Mouse (Mus musculus) heart, embryonic 13.5 days (tissue): ENCODE data around the gene Hnrnpl. TPM values are rescaled to one million over a fixed set of nuclear protein-coding genes. Genes with fewer than 3 reads are reported as not detected.

ENCODE experiments used
- ATAC-seq: fragments of 200-750 bp; cut with Nextera tagmentation; 2 replicates; pipeline ENCODE4 v1.8.0; 2017; ENCODE audit warnings: moderate TSS enrichment; ENCODE audit not compliant: insufficient number of reproducible peaks, low FRiP score, low TSS enrichment; ENCODE audit errors: extremely low read depth
- H3K27ac ChIP-seq: fragments of 300-500 bp; sonication (generic); replicated peaks from 2 replicates; pipeline ENCODE4 v1.5.1; 2015; ENCODE audit warnings: moderate library complexity, mild to moderate bottlenecking, inconsistent platforms
- H3K27me3 ChIP-seq: fragments of 300-500 bp; sonication (generic); replicated peaks from 2 replicates; pipeline ENCODE4 v1.6.1; 2015; ENCODE audit warnings: mild to moderate bottlenecking, inconsistent platforms
- H3K36me3 ChIP-seq: fragments of 300-500 bp; sonication (generic); 2 replicates; pipeline ENCODE4 v1.6.1; 2015; ENCODE audit warnings: mild to moderate bottlenecking, inconsistent platforms
- H3K4me1 ChIP-seq: fragments of 300-500 bp; sonication (generic); 2 replicates; pipeline ENCODE4 v1.6.1; 2015; ENCODE audit warnings: inconsistent platforms
- H3K4me2 ChIP-seq: fragments of 300-500 bp; sonication (generic); 2 replicates; pipeline ENCODE4 v1.6.1; 2015; ENCODE audit warnings: inconsistent platforms, mild to moderate bottlenecking, moderate library complexity
- H3K4me3 ChIP-seq: fragments of 300-500 bp; sonication (generic); 2 replicates; pipeline ENCODE4 v1.5.1; 2015; ENCODE audit warnings: moderate library complexity, mild to moderate bottlenecking, inconsistent platforms
- H3K9ac ChIP-seq: fragments of 300-500 bp; sonication (generic); 2 replicates; pipeline ENCODE4 v1.6.1; 2015; ENCODE audit warnings: inconsistent platforms, mild to moderate bottlenecking, moderate library complexity
- H3K9me3 ChIP-seq: fragments of 300-500 bp; sonication (generic); 2 replicates; pipeline ENCODE4 v1.6.1; 2016; ENCODE audit warnings: inconsistent platforms
- WGBS: fragments of 180-500 bp; shearing (Covaris S2); methylation state at CpG from one replicate; pipeline ENCODE4 v1.1.7; 2015; ENCODE audit warnings: mixed read lengths; 5-methylcytosine and 5-hydroxymethylcytosine counted together
- polyA plus RNA-seq: library from polyadenylated mRNA; unstranded; fragments of >200 nt; fragmentation: Nextera tagmentation; extraction: Ambion mirVana; gene quantifications from 2 replicates; pipeline ENCODE4 v1.2.1, GENCODE M21; 2015

The Hnrnpl gene
- polyA plus RNA-seq, 1 experiment from 2014 or later, result 168 TPM

DNA sequence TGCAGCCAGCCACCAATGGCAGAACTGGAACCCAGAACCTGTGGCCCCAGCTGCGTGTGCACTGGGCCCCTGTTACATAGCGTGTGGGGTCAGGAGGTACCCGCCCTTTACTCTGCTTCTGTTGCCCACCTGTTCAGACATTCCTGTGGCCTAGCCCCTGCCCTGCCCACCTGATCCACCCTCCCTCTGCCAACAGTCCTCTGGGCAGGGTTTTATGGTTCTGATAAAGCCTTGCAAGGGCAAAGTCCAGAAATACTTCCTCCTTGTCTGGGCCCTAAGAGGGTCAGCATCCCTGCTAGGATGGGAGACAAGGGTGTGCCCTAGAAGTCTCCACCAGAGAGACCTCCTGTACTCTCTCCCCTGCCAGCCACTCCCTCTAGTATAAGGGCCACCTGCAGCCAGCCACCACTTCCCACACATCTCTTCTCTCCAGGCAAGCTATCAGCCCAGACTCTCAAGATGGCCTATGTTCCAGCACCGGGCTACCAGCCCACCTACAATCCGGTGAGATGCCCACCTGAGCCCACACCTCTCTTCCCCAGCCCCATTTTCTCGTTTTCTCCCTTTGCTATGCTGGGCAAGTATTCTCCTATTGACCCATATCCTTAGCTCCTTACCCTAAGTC is 25.5 kb downstream of the Hnrnpl start, which contains the start of gene Lgals4:
Gene Lgals4 (plus strand): TSS at position 132 of the 625 bp plus-strand sequence.
- H3K27me3 ChIP-seq, result no peaks in the 10 kb centered on the region
- H3K36me3 ChIP-seq, result peaks cover 32% of the 10 kb centered on the region
- WGBS, result 80% methylated on average over 6 of the region's 6 CpGs
- no peak within 1 kb of the TSS for H3K9ac ChIP-seq
- H3K4me3 ChIP-seq, result no peak within 1 kb of the TSS
- no peak within 1 kb of the TSS for H3K27ac ChIP-seq
- peaks cover 7% of the 10 kb centered on the region for H3K4me1 ChIP-seq
- no peaks in the 10 kb centered on the region for H3K9me3 ChIP-seq
- no peak within 1 kb of the TSS for H3K4me2 ChIP-seq
- ATAC-seq, result no peak

DNA sequence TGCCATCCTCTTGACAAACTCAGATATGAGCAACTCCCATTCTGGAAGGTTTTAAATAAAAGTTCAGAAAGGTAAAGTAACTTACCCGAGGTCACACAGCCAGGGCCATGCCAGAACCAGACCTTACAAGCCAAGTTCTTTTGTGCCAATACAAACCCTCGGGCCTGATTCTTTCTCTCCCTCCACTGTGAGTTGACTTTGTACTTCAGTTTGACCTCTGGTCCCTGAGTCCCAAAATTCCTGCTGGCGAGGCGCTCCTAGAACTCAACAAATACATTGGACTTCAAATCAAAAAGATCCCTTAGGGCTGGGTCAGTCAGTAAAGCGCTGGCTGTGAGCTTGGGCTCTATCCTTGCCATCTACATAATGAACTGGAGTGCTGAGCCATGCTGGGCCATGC is 28.6 kb downstream of the Hnrnpl start:
- Histone ChIP-seq H3K27ac (no peak overlapping the region), H3K4me2 (no peak overlapping the region), H3K4me3 (no peak overlapping the region), H3K27me3 (no peaks in the 10 kb centered on the region), H3K4me1 (no peaks in the 10 kb centered on the region), H3K36me3 (peaks cover 6% of the 10 kb centered on the region), H3K9ac (no peak overlapping the region), H3K9me3 (no peaks in the 10 kb centered on the region)
- ATAC-seq, result no peak
- 82% methylated on average over 5 of the region's 5 CpGs for WGBS

DNA sequence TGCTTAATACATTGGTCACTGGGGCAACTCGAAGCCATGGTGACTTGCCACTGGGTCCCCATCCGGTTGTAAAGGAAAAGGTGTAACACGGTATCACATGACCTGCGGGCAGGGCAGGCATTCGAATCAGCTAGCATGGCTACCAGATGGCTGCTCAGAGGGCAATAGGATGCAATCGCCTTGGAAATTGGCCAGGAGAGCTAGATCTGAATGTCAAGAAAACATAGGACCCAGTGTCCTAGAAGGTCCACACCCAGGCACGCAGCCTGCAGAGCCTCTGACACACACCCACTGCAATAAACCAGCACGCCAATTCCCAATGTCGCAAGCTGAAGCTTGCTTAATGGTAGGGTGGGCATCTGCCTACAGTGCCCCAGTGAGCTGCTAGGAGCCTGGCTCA is 30.0 kb downstream of the Hnrnpl start:
- WGBS, result 75% methylated on average over 9 of the region's 9 CpGs
- H3K4me2 ChIP-seq, result no peak overlapping the region
- H3K4me3 ChIP-seq, result no peak overlapping the region
- H3K9ac ChIP-seq, result no peak overlapping the region
- H3K9me3 ChIP-seq, result no peaks in the 10 kb centered on the region
- H3K27ac ChIP-seq, result no peak overlapping the region
- no peaks in the 10 kb centered on the region for H3K36me3 ChIP-seq
- no peak for ATAC-seq
- H3K4me1 ChIP-seq, result no peaks in the 10 kb centered on the region
- H3K27me3 ChIP-seq, result no peaks in the 10 kb centered on the region

DNA sequence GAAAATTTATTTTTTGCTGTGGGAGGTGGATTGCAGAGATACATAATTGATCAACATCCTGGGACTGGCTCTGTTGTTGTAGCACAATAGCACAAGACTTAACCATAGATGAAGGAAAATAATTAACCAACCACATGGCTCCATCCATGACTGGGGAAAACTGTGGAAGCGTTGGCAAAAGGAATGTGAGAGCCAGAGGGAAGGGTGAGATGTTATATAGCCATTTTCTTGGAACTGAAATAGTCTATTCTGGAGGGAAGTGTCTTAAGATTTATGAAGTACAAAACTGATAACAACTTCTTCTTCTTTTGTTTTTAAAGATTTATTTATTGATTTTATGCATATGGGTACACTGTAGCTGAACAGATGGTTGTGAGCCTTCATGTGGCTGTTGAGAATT is 38.9 kb downstream of the Hnrnpl start:
- no peaks in the 10 kb centered on the region; the same call in 1 of the 2 replicates for H3K27me3 ChIP-seq
- no peak for ATAC-seq
- no peaks in the 10 kb centered on the region for H3K4me1 ChIP-seq
- H3K27ac ChIP-seq, result no peak overlapping the region
- H3K9ac ChIP-seq, result no peak overlapping the region
- 0 out of 2 replicates have a peak, but pooled peaks cover 3% of the 10 kb centered on the region for H3K9me3 ChIP-seq
- no peak overlapping the region for H3K4me3 ChIP-seq
- 78% methylated on average over 1 of the region's 1 CpGs for WGBS
- no peaks in the 10 kb centered on the region for H3K36me3 ChIP-seq
- H3K4me2 ChIP-seq, result no peak overlapping the region

GRCm38 (mm10) chr7:28849700-28850236 is 41.4 kb downstream of the Hnrnpl start:
- H3K4me3 ChIP-seq, result no peak overlapping the region
- H3K36me3 ChIP-seq, result no peaks in the 10 kb centered on the region
- 42% methylated on average over 1 of the region's 1 CpGs for WGBS
- no peak overlapping the region for H3K9ac ChIP-seq
- H3K4me2 ChIP-seq, result no peak overlapping the region
- H3K27me3 ChIP-seq, result no peaks in the 10 kb centered on the region; the same call in 1 of the 2 replicates
- ATAC-seq, result no peak
- H3K27ac ChIP-seq, result 0 out of 2 replicates have a peak overlapping the region, but pooled peaks have one; percentile 15
- no peaks in the 10 kb centered on the region for H3K4me1 ChIP-seq
- H3K9me3 ChIP-seq, result 0 out of 2 replicates have a peak, but pooled peaks cover 3% of the 10 kb centered on the region

DNA sequence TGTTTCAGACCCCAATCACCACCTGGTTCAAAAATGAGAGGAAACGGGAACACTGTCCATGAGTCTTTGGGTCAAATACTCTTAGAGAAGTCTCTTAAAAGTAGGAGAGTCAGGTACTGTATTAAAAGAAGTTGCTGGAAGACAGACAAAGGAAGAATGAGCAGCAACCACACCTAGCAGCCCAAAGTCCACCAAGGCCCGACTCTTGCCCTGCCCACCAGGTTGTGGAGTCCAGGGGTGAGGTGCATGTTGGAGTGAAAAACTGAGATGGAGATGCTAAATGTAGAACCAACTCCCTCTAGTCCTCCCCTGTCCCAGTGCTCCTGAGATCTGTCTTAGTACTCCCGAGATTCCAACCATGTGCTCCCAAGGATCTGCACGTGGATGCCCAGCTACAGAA is 42.3 kb downstream of the Hnrnpl start:
- no peak for ATAC-seq
- no peak overlapping the region for H3K4me3 ChIP-seq
- H3K9ac ChIP-seq, result no peak overlapping the region
- no peaks in the 10 kb centered on the region for H3K36me3 ChIP-seq
- 0 out of 2 replicates have a peak, but pooled peaks cover 3% of the 10 kb centered on the region for H3K9me3 ChIP-seq
- no peaks in the 10 kb centered on the region for H3K4me1 ChIP-seq
- no peak overlapping the region for H3K27ac ChIP-seq
- no peak overlapping the region for H3K4me2 ChIP-seq
- H3K27me3 ChIP-seq, result no peaks in the 10 kb centered on the region; the same call in 1 of the 2 replicates
- 75% methylated on average over 4 of the region's 4 CpGs for WGBS

DNA sequence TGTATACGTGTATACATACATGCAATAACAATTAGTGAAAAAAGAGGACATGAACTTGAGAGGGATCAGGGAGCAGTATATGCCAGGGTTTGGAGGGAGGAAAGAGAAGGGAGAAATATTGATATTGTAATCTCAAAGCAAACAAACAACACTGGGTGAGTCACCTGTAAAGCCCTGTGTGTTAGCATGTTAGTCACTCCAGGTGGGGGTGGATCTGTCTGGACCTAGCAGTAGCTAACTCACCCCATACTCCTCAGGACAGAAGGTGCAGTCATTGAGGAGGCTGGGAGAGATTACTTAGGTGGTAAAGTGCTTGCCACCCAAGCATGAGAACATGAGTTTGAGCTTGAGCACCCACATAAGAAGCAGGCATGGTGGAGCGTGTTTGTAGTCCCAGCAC is 51.6 kb downstream of the Hnrnpl start:
- WGBS, result 84% methylated on average over 2 of the region's 2 CpGs
- no peak overlapping the region for H3K4me3 ChIP-seq
- no peak for ATAC-seq
- H3K4me2 ChIP-seq, result no peak overlapping the region
- H3K9me3 ChIP-seq, result 0 out of 2 replicates have a peak, but pooled peaks cover 5% of the 10 kb centered on the region
- H3K27me3 ChIP-seq, result no peaks in the 10 kb centered on the region
- H3K36me3 ChIP-seq, result no peaks in the 10 kb centered on the region
- H3K9ac ChIP-seq, result no peak overlapping the region
- peaks cover 16% of the 10 kb centered on the region for H3K4me1 ChIP-seq
- no peak overlapping the region for H3K27ac ChIP-seq

DNA sequence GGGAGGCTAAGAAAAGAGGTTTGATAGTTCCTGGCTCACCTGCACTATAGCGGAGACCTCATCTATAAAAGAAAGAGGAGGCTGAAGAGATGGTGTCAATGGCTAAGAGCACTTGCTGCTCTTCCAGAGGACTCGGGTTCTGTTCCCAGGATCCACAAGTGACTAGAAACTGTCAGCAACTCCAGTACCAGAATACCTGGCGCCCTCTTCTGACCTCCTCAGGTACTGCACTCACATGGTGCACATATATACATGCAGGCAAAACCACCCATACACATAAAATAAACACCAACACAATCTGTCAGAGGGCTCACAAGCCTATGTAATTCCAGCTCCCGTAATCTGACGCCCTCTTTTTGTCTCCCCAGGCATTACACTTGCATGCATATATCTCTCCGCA is 52.6 kb downstream of the Hnrnpl start:
- H3K9ac ChIP-seq, result no peak overlapping the region
- no peak for ATAC-seq

DNA sequence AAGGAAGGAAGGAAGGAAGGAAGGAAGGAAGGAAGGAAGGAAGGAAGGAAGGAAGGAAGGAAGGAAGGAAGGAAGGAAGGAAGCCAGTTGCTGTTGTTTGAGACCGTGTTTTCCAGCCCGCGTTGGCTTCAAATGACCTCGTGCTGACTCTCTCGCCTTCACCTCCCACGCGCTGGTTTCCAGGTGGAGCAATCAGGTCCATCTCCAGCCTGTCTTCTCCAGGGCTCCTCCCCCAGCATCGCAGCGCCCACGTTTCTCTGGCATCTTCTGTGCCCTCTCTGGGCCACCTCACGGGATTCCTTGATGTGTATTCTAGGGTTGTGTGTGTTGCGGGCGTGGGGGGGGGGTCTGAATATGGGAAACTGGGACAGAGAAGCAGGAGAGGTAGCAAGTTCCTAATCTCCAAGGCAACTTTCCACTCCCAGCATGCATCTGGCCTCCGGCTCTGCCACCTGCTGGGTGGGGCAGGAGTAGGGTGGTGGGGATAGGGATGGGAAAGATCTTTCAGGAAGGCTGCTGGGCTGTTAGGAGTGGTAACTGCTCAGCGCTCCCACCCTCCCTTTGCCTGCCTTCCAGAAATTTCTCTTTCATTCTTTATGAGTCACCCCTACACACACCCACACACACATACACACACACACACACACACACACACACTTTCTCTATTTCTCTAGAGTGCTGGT is 54.6 kb downstream of the Hnrnpl start:
- no peaks in the 10 kb centered on the region for H3K27me3 ChIP-seq
- no peak for ATAC-seq
- H3K4me3 ChIP-seq, result no peak overlapping the region
- H3K9ac ChIP-seq, result no peak overlapping the region
- H3K36me3 ChIP-seq, result no peaks in the 10 kb centered on the region
- no peak overlapping the region for H3K27ac ChIP-seq
- no peak overlapping the region for H3K4me2 ChIP-seq
- 66% methylated on average over 15 of the region's 15 CpGs for WGBS
- 0 out of 2 replicates have a peak, but pooled peaks cover 5% of the 10 kb centered on the region for H3K9me3 ChIP-seq
- peaks cover 26% of the 10 kb centered on the region for H3K4me1 ChIP-seq

More for the DNA sequence above, 52.6 kb downstream of the Hnrnpl start:
- Histone ChIP-seq H3K27me3 (no peaks in the 10 kb centered on the region), H3K4me2 (no peak overlapping the region), H3K4me3 (no peak overlapping the region), H3K4me1 (peaks cover 21% of the 10 kb centered on the region), H3K27ac (no peak overlapping the region), H3K9me3 (0 out of 2 replicates have a peak, but pooled peaks cover 5% of the 10 kb centered on the region), H3K36me3 (no peaks in the 10 kb centered on the region)
- WGBS, result 79% methylated on average over 6 of the region's 6 CpGs

DNA sequence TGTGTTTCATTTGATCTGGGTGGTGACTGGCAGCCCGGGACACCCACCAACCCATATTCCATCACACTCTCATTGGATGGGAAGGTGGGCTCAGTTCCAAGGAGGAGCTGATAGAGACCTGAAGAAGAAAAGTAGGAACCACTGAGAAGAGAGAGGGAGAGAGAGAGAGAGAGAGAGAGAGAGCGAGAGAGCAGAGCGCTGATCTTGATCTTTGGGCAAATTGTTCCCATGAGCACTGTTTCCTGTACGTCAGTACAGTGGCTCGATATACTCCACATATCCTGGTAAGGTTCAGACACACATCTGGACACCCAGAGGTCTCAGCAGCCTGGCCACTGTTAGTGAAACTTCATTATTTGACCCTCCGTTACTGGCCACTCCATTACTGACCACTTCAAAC is 55.2 kb downstream of the Hnrnpl start, which contains the start of gene Lgals7:
Gene Lgals7 (plus strand): TSS at position 314 of the 400 bp plus-strand sequence.
- 0 out of 2 replicates have a peak, but pooled peaks cover 5% of the 10 kb centered on the region for H3K9me3 ChIP-seq
- no peaks in the 10 kb centered on the region for H3K36me3 ChIP-seq
- peak within 1 kb of the TSS; percentile 2; the same call in 1 of the 2 replicates for H3K4me3 ChIP-seq
- H3K4me2 ChIP-seq, result peak within 1 kb of the TSS; percentile 27
- ATAC-seq, result no peak
- no peak within 1 kb of the TSS for H3K9ac ChIP-seq
- peak within 1 kb of the TSS; percentile 38 for H3K27ac ChIP-seq
- peaks cover 26% of the 10 kb centered on the region for H3K4me1 ChIP-seq
- 73% methylated on average over 6 of the region's 6 CpGs for WGBS
- H3K27me3 ChIP-seq, result no peaks in the 10 kb centered on the region

DNA sequence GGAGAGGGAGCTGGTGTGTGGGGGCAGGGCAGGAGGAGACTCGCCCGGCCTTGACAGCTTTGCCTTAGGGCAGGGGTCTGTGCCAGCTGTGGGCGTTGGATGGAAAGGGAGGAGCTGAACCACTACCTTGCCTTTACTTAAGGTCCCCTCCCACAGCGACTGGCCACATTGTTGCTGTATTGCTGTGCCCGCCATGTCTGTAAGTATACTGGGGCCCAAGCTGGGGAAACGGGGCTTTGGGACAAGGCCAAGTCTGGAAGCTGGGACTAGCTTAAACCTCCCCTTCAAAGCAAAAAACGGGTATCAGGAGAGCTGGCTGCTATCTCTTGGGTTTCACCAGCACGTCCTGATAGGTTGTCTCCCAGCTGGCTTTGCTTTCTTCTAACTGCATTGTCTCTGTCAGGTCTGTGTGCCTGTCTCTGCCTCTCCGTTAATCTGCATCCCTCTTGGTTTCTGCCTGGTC is 56.0 kb downstream of the Hnrnpl start:
- no peak overlapping the region for H3K9ac ChIP-seq
- no peak for ATAC-seq
- 36% methylated on average over 9 of the region's 9 CpGs for WGBS
- H3K27ac ChIP-seq, result peak overlapping the region; percentile 38
- 0 out of 2 replicates have a peak, but pooled peaks cover 5% of the 10 kb centered on the region for H3K9me3 ChIP-seq
- H3K4me3 ChIP-seq, result peak overlapping the region; percentile 2; the same call in 1 of the 2 replicates
- H3K36me3 ChIP-seq, result no peaks in the 10 kb centered on the region
- peak overlapping the region; percentile 27 for H3K4me2 ChIP-seq
- peaks cover 26% of the 10 kb centered on the region for H3K4me1 ChIP-seq
- no peaks in the 10 kb centered on the region for H3K27me3 ChIP-seq
